In genomic region chr7:24315726-24316566, GRCm38 (mm10) we compare ENCODE assay signal across 8 mouse cellular contexts. TPM values are rescaled to one million over a fixed set of nuclear protein-coding genes. Genes with fewer than 3 reads are reported as not detected.
DNase-seq lines count a peak whose midpoint lies in the region; ATAC-seq and TF ChIP-seq lines count a peak whose summit lies in the region.

No protein-coding gene starts in this region.

- H3K4me1 ChIP-seq in cerebellum, adult 2 months (ENCODE audit: control insufficient read depth, insufficient read depth, low read length), result peaks cover 4% of the 10 kb centered on the region; the same call in 1 of the 2 replicates
- no peaks in the 10 kb centered on the region for H3K4me1 ChIP-seq in hindbrain, embryonic 11.5 days (replicated peaks; ENCODE audit: control insufficient read depth, insufficient read depth, low read length)
- peaks cover 6% of the 10 kb centered on the region for H3K4me1 ChIP-seq in limb, embryonic 14.5 days (ENCODE audit: control insufficient read depth, insufficient read depth, low read length)
- 0 out of 2 replicates have a peak, but pooled peaks cover 5% of the 10 kb centered on the region for H3K4me1 ChIP-seq in stomach, embryonic 15.5 days

- 0 out of 2 replicates have a peak, but pooled peaks have one; percentile 8 for ATAC-seq in hindbrain, embryonic 11.5 days (ENCODE audit: low FRiP score)
- ATAC-seq in limb, embryonic 14.5 days (ENCODE audit: low FRiP score, low read depth), result peak; percentile 53
- ATAC-seq in stomach, embryonic 15.5 days (ENCODE audit: insufficient read depth, low FRiP score, low read depth), result no peak; the same call in 1 of the 2 replicates

- no peaks in the 10 kb centered on the region for H3K9me3 ChIP-seq in hindbrain, embryonic 11.5 days (ENCODE audit: control insufficient read depth, low read length)
- no peaks in the 10 kb centered on the region for H3K9me3 ChIP-seq in limb, embryonic 14.5 days (ENCODE audit: control insufficient read depth, low read length)
- no peaks in the 10 kb centered on the region for H3K9me3 ChIP-seq in stomach, embryonic 15.5 days

- DNase-seq in left cerebral cortex, postnatal 4 days, result peak; percentile 6
- DNase-seq in left cerebral cortex, adult 18-20 months (ENCODE audit: low spot score in 2 of 2), result no peak
- peak in 1 of 2 experiments; percentile 32 for DNase-seq in cerebellum, adult 2 months
- DNase-seq in hindbrain, embryonic 11.5 days (ENCODE audit: low spot score), result no peak
- DNase-seq in limb, embryonic 14.5 days (ENCODE audit: low spot score), result no peak
- DNase-seq in gastrocnemius, postnatal 25 days, result no peak
- no peak for DNase-seq in left cerebral cortex, postnatal 36 days (ENCODE audit: low spot score in 2 of 2)

- no peak for TF ChIP-seq POLR2A in cerebellum, adult 2 months (IDR thresholded peaks at IDR 0.05; ENCODE audit: borderline replicate concordance, insufficient read depth, low read length)
- no peak for TF ChIP-seq POLR2A in limb, embryonic 14.5 days (IDR thresholded peaks at IDR 0.05; ENCODE audit: borderline replicate concordance, extremely low read depth, insufficient read depth, insufficient read length)

- 15% methylated on average over 29 of the region's 29 CpGs for WGBS in cerebellum, adult 2 months
- WGBS in hindbrain, embryonic 11.5 days, result 32% methylated on average over 27 of the region's 29 CpGs
- WGBS in limb, embryonic 14.5 days, result 27% methylated on average over 29 of the region's 29 CpGs
- WGBS in stomach, embryonic 15.5 days, result 27% methylated on average over 29 of the region's 29 CpGs

- H3K27ac ChIP-seq in cerebellum, adult 2 months (ENCODE audit: insufficient read depth, low read length), result peak overlapping the region; percentile 58
- no peak overlapping the region for H3K27ac ChIP-seq in hindbrain, embryonic 11.5 days (ENCODE audit: low read depth, low read length)
- 0 out of 2 replicates have a peak overlapping the region, but pooled peaks have one; percentile 39 for H3K27ac ChIP-seq in limb, embryonic 14.5 days (replicated peaks; ENCODE audit: low read depth, low read length)
- peak overlapping the region; percentile 44; the same call in 1 of the 2 replicates for H3K27ac ChIP-seq in stomach, embryonic 15.5 days

- H3K4me2 ChIP-seq in hindbrain, embryonic 11.5 days (replicated peaks; ENCODE audit: low read depth, low read length), result peak overlapping the region; percentile 80
- peak overlapping the region; percentile 61 for H3K4me2 ChIP-seq in limb, embryonic 14.5 days (replicated peaks; ENCODE audit: low read depth, low read length, severe bottlenecking)
- H3K4me2 ChIP-seq in stomach, embryonic 15.5 days, result peak overlapping the region; percentile 86

- H3K27me3 ChIP-seq in cerebellum, adult 2 months (ENCODE audit: control insufficient read depth, insufficient read depth, low read length), result no peaks in the 10 kb centered on the region
- no peaks in the 10 kb centered on the region for H3K27me3 ChIP-seq in hindbrain, embryonic 11.5 days (ENCODE audit: control insufficient read depth, insufficient read depth, low read length)
- H3K27me3 ChIP-seq in limb, embryonic 14.5 days (ENCODE audit: control insufficient read depth, insufficient read depth, low read length), result no peaks in the 10 kb centered on the region
- no peaks in the 10 kb centered on the region for H3K27me3 ChIP-seq in stomach, embryonic 15.5 days (replicated peaks)

- no peaks in the 10 kb centered on the region for H3K36me3 ChIP-seq in hindbrain, embryonic 11.5 days (ENCODE audit: control insufficient read depth, insufficient read depth, low read length)
- peaks cover 10% of the 10 kb centered on the region for H3K36me3 ChIP-seq in limb, embryonic 14.5 days (ENCODE audit: control insufficient read depth, insufficient read depth, low read length)
- peaks cover 7% of the 10 kb centered on the region for H3K36me3 ChIP-seq in stomach, embryonic 15.5 days

- H3K9ac ChIP-seq in hindbrain, embryonic 11.5 days (ENCODE audit: low read depth, low read length), result peak overlapping the region; percentile 77
- peak overlapping the region; percentile 53 for H3K9ac ChIP-seq in limb, embryonic 14.5 days (ENCODE audit: low read depth, low read length, severe bottlenecking)
- H3K9ac ChIP-seq in stomach, embryonic 15.5 days, result peak overlapping the region; percentile 71

- intact Hi-C loops in left cerebral cortex, postnatal 4 days (cut with DNase I), result no loop called here
- intact Hi-C loops in left cerebral cortex, postnatal 36 days (cut with DNase I), result no loop called here

- H3K4me3 ChIP-seq in cerebellum, adult 2 months (replicated peaks; ENCODE audit: insufficient read depth, low read depth, low read length), result peak overlapping the region; percentile 85
- H3K4me3 ChIP-seq in hindbrain, embryonic 11.5 days (ENCODE audit: low read depth, low read length), result peak overlapping the region; percentile 53
- H3K4me3 ChIP-seq in limb, embryonic 14.5 days (replicated peaks; ENCODE audit: low read length), result peak overlapping the region; percentile 48
- H3K4me3 ChIP-seq in stomach, embryonic 15.5 days (replicated peaks), result peak overlapping the region; percentile 66

- TF ChIP-seq CTCF in cerebellum, adult 2 months (IDR thresholded peaks at IDR 0.05; ENCODE audit: borderline replicate concordance, insufficient read depth, low read depth, low read length), result no peak

RNA-seq across cellular contexts. Expression of gene Zfp94, which starts 0.5 kb away (rescaled TPM):
- total RNA-seq in left cerebral cortex, postnatal 4 days (2021), result 10 to 100 TPM; 12.3 to 13.4 TPM
- 10 to 100 TPM; 12.2 to 14.1 TPM for total RNA-seq in left cerebral cortex, adult 18-20 months (2021)
- polyA plus RNA-seq in cerebellum, adult 2 months (2012; rRNA removed), result 18.2 and 18.3 TPM in 2 replicates
- 12.8 and 15.4 TPM in 2 replicates for polyA plus RNA-seq in hindbrain, embryonic 11.5 days (2014; fragmentation: Nextera tagmentation; extraction: Ambion mirVana)
- polyA plus RNA-seq in limb, embryonic 14.5 days (2012; rRNA removed), result 13.8 and 14.4 TPM in 2 replicates
- 11.7 and 12.6 TPM in 2 replicates for polyA plus RNA-seq in limb, embryonic 14.5 days (2014; fragmentation: Nextera tagmentation; extraction: Ambion mirVana)
- polyA plus RNA-seq in stomach, embryonic 15.5 days (2015; fragmentation: Nextera tagmentation; extraction: Ambion mirVana), result 9.3 and 11.1 TPM in 2 replicates
- 1 to 10 TPM; 1.3 to 1.8 TPM for total RNA-seq in gastrocnemius, postnatal 25 days (2021)
- total RNA-seq in left cerebral cortex, postnatal 36 days (2021), result 10 to 100 TPM; 13.2 to 16.2 TPM

RNA-seq across cellular contexts. Expression of gene Zfp61, which starts 14.9 kb away (rescaled TPM):
- total RNA-seq in left cerebral cortex, postnatal 4 days (2021), result 10 to 100 TPM; 26.4 to 28.8 TPM
- 10 to 100 TPM; 19.7 to 21.9 TPM for total RNA-seq in left cerebral cortex, adult 18-20 months (2021)
- polyA plus RNA-seq in cerebellum, adult 2 months (2012; rRNA removed), result 33.0 and 36.4 TPM in 2 replicates
- 32.1 and 40.0 TPM in 2 replicates for polyA plus RNA-seq in hindbrain, embryonic 11.5 days (2014; fragmentation: Nextera tagmentation; extraction: Ambion mirVana)
- polyA plus RNA-seq in limb, embryonic 14.5 days (2012; rRNA removed), result 36.8 and 45.0 TPM in 2 replicates
- polyA plus RNA-seq in limb, embryonic 14.5 days (2014; fragmentation: Nextera tagmentation; extraction: Ambion mirVana), result 38.7 and 39.7 TPM in 2 replicates
- 29.6 and 31.3 TPM in 2 replicates for polyA plus RNA-seq in stomach, embryonic 15.5 days (2015; fragmentation: Nextera tagmentation; extraction: Ambion mirVana)
- total RNA-seq in gastrocnemius, postnatal 25 days (2021), result 1 to 10 TPM; 2.9 to 3.2 TPM
- 10 to 100 TPM; 21.9 to 23.9 TPM for total RNA-seq in left cerebral cortex, postnatal 36 days (2021)

RNA-seq across cellular contexts. Expression of gene Tescl, which starts 17.8 kb away (rescaled TPM):
- total RNA-seq in left cerebral cortex, postnatal 4 days (2021), result under 1 TPM in 1 of 2 experiments, not detected in 1; 0.46 TPM
- not detected for total RNA-seq in left cerebral cortex, adult 18-20 months (2021)
- polyA plus RNA-seq in cerebellum, adult 2 months (2012; rRNA removed), result 0.22 and 0.39 TPM in 2 replicates
- not detected in 2 replicates for polyA plus RNA-seq in hindbrain, embryonic 11.5 days (2014; fragmentation: Nextera tagmentation; extraction: Ambion mirVana)
- 0.13 and 0.38 TPM in 2 replicates for polyA plus RNA-seq in limb, embryonic 14.5 days (2012; rRNA removed)
- polyA plus RNA-seq in limb, embryonic 14.5 days (2014; fragmentation: Nextera tagmentation; extraction: Ambion mirVana), result not detected in 2 replicates
- 0.15 TPM in 1 of 2 replicates, not detected in the other for polyA plus RNA-seq in stomach, embryonic 15.5 days (2015; fragmentation: Nextera tagmentation; extraction: Ambion mirVana)
- not detected for total RNA-seq in gastrocnemius, postnatal 25 days (2021)
- not detected for total RNA-seq in left cerebral cortex, postnatal 36 days (2021)

RNA-seq across cellular contexts. Expression of gene Lypd5, which starts 33.0 kb away (rescaled TPM):
- not detected for total RNA-seq in left cerebral cortex, postnatal 4 days (2021)
- not detected for total RNA-seq in left cerebral cortex, adult 18-20 months (2021)
- not detected in 2 replicates for polyA plus RNA-seq in cerebellum, adult 2 months (2012; rRNA removed)
- not detected in 2 replicates for polyA plus RNA-seq in hindbrain, embryonic 11.5 days (2014; fragmentation: Nextera tagmentation; extraction: Ambion mirVana)
- polyA plus RNA-seq in limb, embryonic 14.5 days (2012; rRNA removed), result 0.09 and 0.50 TPM in 2 replicates
- polyA plus RNA-seq in limb, embryonic 14.5 days (2014; fragmentation: Nextera tagmentation; extraction: Ambion mirVana), result 0.62 and 3.1 TPM in 2 replicates
- polyA plus RNA-seq in stomach, embryonic 15.5 days (2015; fragmentation: Nextera tagmentation; extraction: Ambion mirVana), result 0.26 and 3.0 TPM in 2 replicates
- not detected for total RNA-seq in gastrocnemius, postnatal 25 days (2021)
- total RNA-seq in left cerebral cortex, postnatal 36 days (2021), result not detected

RNA-seq across cellular contexts. Expression of gene Zfp93, which starts 45.7 kb away (rescaled TPM):
- total RNA-seq in left cerebral cortex, postnatal 4 days (2021), result 1 to 10 TPM; 8.3 TPM
- 10 to 100 TPM; 11.6 to 12.7 TPM for total RNA-seq in left cerebral cortex, adult 18-20 months (2021)
- polyA plus RNA-seq in cerebellum, adult 2 months (2012; rRNA removed), result 8.8 and 9.2 TPM in 2 replicates
- polyA plus RNA-seq in hindbrain, embryonic 11.5 days (2014; fragmentation: Nextera tagmentation; extraction: Ambion mirVana), result 7.2 and 9.6 TPM in 2 replicates
- polyA plus RNA-seq in limb, embryonic 14.5 days (2012; rRNA removed), result 5.8 and 6.2 TPM in 2 replicates
- polyA plus RNA-seq in limb, embryonic 14.5 days (2014; fragmentation: Nextera tagmentation; extraction: Ambion mirVana), result 8.2 and 14.2 TPM in 2 replicates
- polyA plus RNA-seq in stomach, embryonic 15.5 days (2015; fragmentation: Nextera tagmentation; extraction: Ambion mirVana), result 7.2 and 7.4 TPM in 2 replicates
- 1 to 10 TPM; 3.6 to 4.4 TPM for total RNA-seq in gastrocnemius, postnatal 25 days (2021)
- 10 to 100 TPM; 11.8 to 12.6 TPM for total RNA-seq in left cerebral cortex, postnatal 36 days (2021)

Comparison
In these comparisons a context has a peak if more than half of its experiments do, and no peak if none do; other contexts are left out.
1. RNA of gene Zfp94, which starts 0.5 kb away (total RNA-seq): 13.2 to 16.2 TPM in left cerebral cortex, postnatal 36 days, 12.2 to 14.1 TPM in left cerebral cortex, adult 18-20 months and 12.3 to 13.4 TPM in left cerebral cortex, postnatal 4 days; 1.3 to 1.8 TPM in gastrocnemius, postnatal 25 days; every median in the first group is over 4 times any median in the second.
2. RNA of gene Zfp61, which starts 14.9 kb away (total RNA-seq): 26.4 to 28.8 TPM in left cerebral cortex, postnatal 4 days, 21.9 to 23.9 TPM in left cerebral cortex, postnatal 36 days and 19.7 to 21.9 TPM in left cerebral cortex, adult 18-20 months; 2.9 to 3.2 TPM in gastrocnemius, postnatal 25 days; every median in the first group is over 4 times any median in the second.
3. Peak in every context shown above with its lines, with median percentiles within 50 percentile points of each other: H3K4me3 ChIP-seq, H3K4me2 ChIP-seq and H3K9ac ChIP-seq.